Mouse (Mus musculus): Measurements from ENCODE around the gene Sarnp.
A peak's percentile ranks its signal among the peaks of the same experiment; 100 is the strongest.

Sarnp gene

DNA sequence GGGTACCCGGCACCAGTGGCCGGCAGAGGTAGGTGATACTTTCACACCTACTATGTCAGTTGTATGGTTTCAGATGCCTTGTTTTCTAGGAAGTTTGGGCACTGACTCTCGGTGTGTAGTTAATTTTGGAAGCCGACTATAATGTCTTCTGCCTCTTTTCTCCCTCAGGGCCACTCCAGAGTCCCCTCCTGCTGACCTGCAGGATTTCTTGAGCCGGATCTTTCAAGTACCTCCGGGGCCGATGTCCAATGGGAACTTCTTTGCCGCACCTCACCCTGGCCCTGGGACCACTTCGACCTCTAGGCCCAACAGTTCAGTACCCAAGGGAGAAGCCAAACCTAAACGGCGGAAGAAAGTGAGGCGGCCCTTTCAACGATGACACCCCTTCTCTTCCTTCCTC is at the start of gene Sarnp:
Sarnp (plus strand) TSS at position 301 of the 400 bp plus-strand sequence.
- DNase-seq, result no peak

GRCm38 (mm10) chr10:128772895-128773294 is 44.2 kb upstream of the Sarnp start:
- no peak for DNase-seq

DNA sequence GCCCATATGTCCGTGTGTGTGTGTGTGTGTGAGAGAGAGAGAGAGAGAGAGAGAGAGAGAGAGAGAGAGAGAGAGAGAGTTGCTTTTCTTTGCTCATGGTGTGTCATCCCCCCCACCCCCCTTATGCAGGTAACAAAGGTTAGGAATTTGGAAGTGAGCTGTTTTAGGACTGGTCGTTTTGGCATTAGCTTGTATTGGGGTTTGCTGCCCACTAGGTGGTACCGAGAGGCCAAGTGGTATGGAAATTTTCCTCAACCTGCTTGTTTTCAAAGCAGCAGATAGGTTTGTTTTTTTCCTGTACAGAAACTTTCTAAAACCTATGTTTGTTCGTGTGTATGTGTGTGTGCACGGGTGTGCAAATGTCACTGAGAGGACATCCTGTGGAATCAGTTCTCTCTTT is 43.4 kb upstream of the Sarnp start:
- DNase-seq, result no peak

- DNase-seq, result no peak
Measured at GRCm38 (mm10) chr10:128778441-128778840, 38.7 kb upstream of the Sarnp start.

DNA sequence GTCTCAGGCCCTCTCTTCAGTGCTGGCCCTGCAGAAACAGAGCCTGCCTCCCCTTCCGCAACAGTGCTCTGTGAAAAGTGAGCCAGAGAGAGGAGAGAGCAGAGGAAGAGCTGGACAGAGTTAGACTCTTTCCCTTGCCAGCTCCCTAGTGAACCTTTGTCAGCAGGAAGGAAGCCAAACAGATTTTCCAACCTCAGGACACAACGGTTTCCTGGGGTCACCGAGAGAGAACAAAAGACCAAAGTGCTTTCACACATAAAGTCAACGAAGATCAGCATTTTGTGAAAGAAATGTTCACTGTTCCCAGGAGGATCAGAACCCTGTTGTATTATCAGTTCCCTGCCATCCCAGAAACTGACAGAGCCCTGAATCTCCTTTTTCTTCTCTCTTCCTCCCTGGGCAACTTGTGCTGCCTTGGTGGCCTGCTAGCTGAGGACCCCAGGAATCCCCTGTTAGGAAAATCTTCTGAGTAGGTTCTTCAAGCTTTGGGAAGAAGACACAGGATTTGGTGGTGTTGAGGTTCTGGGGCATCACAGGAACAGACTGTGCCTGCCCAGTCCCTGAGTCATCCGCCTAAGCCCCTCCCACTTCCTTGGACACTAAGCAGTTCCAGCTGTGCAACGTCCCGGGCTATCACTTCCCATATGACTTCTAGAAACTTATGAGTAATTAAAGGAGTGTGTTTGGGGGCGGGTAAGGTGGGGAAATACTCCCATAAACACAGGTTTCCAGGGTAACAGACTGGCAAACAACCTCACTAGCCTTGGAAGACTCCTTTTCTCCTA is 37.9 kb upstream of the Sarnp start:
- no peak for DNase-seq

- no peak for DNase-seq
Measured at GRCm38 (mm10) chr10:128780200-128780599, 36.9 kb upstream of the Sarnp start.

GRCm38 (mm10) chr10:128790398-128791124 is 26.6 kb upstream of the Sarnp start, which contains the start of gene Mmp19:
TSS of gene Mmp19 (plus strand) at chr10:128790910.
- no peak for DNase-seq

GRCm38 (mm10) chr10:128792041-128792440 is 25.1 kb upstream of the Sarnp start:
- DNase-seq, result no peak

- DNase-seq, result no peak
Measured at GRCm38 (mm10) chr10:128793258-128793657, 23.9 kb upstream of the Sarnp start.

DNA sequence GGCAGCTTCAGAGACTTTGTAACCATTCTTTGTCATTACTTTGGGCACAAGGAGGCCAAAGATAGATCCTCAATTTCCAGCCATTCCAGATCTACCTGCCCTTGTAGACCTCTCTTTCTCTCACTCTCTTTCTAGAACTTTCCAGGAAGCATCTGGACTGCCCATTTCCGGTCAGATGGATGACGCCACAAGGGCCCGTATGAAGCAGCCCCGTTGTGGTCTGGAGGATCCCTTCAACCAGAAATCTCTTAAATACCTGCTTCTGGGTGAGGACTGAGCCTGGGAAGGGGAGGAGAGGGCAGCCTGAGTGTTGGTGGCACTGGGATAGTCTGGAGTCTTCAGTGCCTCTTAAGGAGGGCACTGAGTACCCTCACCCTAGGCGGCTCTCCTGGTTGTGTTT is 22.7 kb upstream of the Sarnp start:
- no peak for DNase-seq

GRCm38 (mm10) chr10:128795581-128795980 is 21.6 kb upstream of the Sarnp start:
- DNase-seq, result no peak

DNA sequence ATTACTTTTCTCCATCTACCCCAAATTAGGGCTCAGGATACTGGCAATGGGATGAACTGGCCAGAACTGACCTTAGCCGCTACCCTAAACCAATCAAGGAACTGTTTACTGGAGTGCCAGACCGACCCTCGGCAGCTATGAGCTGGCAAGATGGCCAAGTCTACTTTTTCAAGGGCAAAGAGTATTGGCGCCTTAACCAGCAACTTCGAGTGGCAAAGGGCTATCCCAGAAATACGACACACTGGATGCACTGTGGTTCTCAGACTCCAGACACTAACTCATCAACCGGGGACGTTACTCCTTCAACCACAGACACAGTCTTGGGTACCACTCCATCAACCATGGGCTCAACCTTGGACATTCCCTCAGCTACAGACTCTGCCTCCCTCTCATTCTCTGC is 18.5 kb upstream of the Sarnp start:
- DNase-seq, result no peak

DNA sequence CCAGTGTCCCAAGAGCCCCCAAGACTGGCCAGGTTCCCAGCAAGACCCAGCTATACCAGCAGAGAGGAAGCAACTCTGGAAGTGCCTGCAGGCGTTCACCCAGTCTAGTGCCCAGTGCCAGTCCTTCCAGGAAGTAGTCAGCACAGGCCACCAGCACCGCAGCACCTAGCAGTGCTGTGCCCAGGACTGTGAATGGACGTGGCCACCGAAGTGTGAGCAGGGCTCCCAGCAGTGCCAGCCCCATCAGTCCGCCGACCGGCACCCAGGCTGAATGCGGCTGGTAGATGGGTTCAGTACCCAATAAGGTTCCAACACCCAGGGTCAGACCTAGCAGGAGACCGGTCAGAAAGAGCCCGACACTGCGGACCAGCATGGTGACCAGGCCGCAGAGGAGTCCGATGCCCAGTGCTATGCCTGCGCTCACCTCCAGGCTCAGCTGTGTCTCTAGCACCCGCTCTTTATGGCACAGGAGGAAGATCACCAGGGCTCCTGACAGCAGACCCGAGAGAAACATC is 15.1 kb upstream of the Sarnp start:
- peak; percentile 14 for DNase-seq

- DNase-seq, result peak; percentile 11
Measured at GRCm38 (mm10) chr10:128802956-128803355, 14.2 kb upstream of the Sarnp start.

DNA sequence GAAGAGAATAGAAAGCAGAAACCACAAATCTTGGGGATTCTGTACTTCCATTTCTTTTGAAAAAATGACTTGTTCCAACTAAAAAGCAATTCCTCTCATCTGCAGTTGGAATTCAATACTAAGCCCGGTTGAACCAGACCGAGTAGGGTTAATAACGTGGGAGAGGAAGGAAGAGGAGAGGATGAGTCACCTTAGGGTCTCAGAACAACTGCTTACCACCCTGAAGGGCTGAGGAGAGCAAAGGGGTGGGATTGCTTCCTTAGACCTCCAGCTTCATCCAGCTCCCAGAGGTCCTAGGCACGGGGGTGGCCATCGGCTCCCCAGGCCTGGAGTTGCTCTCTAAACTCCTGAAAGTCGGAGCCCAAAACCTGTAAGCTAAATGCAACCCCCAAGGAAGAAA is 13.8 kb upstream of the Sarnp start:
- no peak for DNase-seq

- peak; percentile 34 for DNase-seq
Measured at GRCm38 (mm10) chr10:128803771-128804270, 13.3 kb upstream of the Sarnp start, which contains the start of gene Dnajc14. TSS of gene Dnajc14 (plus strand) at chr10:128804062.

GRCm38 (mm10) chr10:128804271-128805091 is 12.7 kb upstream of the Sarnp start, which contains the start of gene Tmem198b:
TSS of gene Tmem198b (minus strand) at chr10:128804370.
- peak; percentile 70 for DNase-seq

GRCm38 (mm10) chr10:128805092-128806000 is 11.8 kb upstream of the Sarnp start:
- peak; percentile 96 for DNase-seq

GRCm38 (mm10) chr10:128806086-128806485 is 11.0 kb upstream of the Sarnp start:
- DNase-seq, result peak; percentile 40

DNA sequence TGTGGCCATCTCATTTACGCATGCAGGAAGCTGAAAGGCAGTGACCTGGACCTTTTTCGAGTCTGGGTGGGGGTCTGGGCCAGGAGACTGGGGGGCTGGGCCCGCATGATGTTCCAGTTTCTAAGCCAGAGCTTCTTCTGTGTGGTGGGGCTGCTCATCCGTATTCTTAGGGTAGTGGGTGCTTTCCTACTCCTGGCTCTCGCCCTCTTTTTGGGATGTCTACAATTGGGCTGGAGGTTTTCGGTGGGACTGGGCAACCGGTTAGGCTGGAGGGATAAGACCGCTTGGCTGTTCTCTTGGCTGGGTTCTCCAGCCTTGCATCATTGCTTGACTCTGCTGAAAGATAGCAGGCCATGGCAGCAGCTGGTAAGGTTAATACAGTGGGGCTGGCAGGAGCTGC is 10.1 kb upstream of the Sarnp start:
- DNase-seq, result no peak

DNA sequence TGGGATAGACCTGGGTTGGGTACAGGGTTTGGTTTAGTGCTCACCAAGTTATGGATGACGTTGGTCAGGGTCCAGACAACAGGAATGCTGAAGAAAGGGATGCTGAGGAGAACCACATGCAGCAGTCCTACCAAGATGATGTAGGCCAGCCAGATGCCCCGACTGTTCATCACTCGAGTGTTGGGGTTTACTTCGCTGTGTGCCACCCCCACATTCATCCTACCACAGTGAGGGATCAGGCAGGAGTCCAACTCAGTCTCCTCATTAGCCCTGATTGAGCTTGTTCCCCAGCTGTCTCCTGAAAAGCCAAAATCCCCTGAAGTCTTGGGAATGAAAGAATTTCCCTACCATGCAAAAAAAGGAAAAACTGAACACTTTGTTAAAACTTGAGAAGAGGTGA is 3.1 kb downstream of the Sarnp start:
- no peak for DNase-seq
